Mouse (Mus musculus): ENCODE results near the gene Olfr1396. TPM values are rescaled to one million over a fixed set of nuclear protein-coding genes. Genes with fewer than 3 reads are reported as not detected.
"Not testable (repeated sequence)": the region's sequence is repeated elsewhere in the genome, so short reads cannot be mapped to it uniquely, and the experiment has no call there.

The Olfr1396 gene
- polyA plus RNA-seq, 1 experiment from 2014 or later, result not detected

DNA sequence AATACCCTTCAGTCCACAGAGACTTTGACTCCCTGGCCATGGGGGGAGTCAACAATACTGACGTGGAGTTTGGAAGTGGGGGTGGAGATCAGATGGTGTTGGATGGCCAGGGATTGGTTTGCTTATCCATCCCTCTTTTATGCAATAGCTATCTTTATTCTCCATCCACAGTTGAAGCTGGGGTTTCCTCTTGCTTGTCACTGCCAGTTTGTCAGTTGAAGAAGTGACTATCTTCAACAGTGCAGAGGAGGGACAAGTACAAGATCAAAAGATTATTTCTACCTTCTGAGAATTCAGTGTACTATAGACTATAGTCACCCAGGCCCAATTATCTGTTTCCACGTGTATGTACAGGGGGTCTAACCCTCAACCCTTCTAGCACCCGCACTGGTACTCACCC is 30.9 kb downstream of the Olfr1396 start:
- Histone ChIP-seq H3K4me1 (ENCODE audit: control insufficient read depth, insufficient read depth, low read depth, low read length) (no peaks in the 10 kb centered on the region), H3K9ac (ENCODE audit: low read depth, low read length) (no peak overlapping the region), H3K27me3 (replicated peaks; ENCODE audit: control insufficient read depth, insufficient read depth, low read length) (no peaks in the 10 kb centered on the region), H3K27ac (ENCODE audit: low read depth, low read length) (no peak overlapping the region), H3K4me3 (ENCODE audit: low read length) (no peak overlapping the region), H3K36me3 (ENCODE audit: control insufficient read depth, insufficient read depth, low read length) (no peaks in the 10 kb centered on the region), H3K9me3 (ENCODE audit: control insufficient read depth, low read length) (no peaks in the 10 kb centered on the region), H3K4me2 (ENCODE audit: low read length) (no peak overlapping the region)
- WGBS, result 87% methylated on average over 3 of the region's 3 CpGs
- ATAC-seq, result no peak

DNA sequence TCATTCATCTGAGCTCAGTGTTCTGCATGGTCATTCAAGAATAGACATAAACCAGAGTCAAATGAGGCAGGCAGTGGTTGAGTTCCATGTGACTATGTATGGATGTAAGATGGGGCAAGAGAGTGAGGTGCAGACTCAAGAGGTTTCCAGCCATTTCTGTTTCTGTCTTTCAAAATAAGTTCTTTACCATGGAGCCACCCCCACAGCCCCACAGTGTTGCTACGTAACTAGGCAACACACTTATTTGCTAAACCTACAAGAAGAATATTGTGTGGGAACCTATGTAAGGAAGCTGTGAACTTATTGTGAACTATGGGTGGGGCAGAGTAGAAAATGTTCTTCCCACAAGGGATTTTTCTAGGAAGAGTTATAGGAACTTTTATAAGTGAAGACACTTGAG is 31.5 kb downstream of the Olfr1396 start:
- no peaks in the 10 kb centered on the region for H3K27me3 ChIP-seq (replicated peaks; ENCODE audit: control insufficient read depth, insufficient read depth, low read length)
- no peaks in the 10 kb centered on the region for H3K9me3 ChIP-seq (ENCODE audit: control insufficient read depth, low read length)
- H3K9ac ChIP-seq (ENCODE audit: low read depth, low read length), result no peak overlapping the region
- H3K4me2 ChIP-seq (ENCODE audit: low read length), result no peak overlapping the region
- no peak overlapping the region for H3K27ac ChIP-seq (ENCODE audit: low read depth, low read length)
- no peak overlapping the region for H3K4me3 ChIP-seq (ENCODE audit: low read length)
- no peak for ATAC-seq
- H3K4me1 ChIP-seq (ENCODE audit: control insufficient read depth, insufficient read depth, low read depth, low read length), result no peaks in the 10 kb centered on the region
- 94% methylated on average over 1 of the region's 1 CpGs for WGBS
- no peaks in the 10 kb centered on the region for H3K36me3 ChIP-seq (ENCODE audit: control insufficient read depth, insufficient read depth, low read length)

DNA sequence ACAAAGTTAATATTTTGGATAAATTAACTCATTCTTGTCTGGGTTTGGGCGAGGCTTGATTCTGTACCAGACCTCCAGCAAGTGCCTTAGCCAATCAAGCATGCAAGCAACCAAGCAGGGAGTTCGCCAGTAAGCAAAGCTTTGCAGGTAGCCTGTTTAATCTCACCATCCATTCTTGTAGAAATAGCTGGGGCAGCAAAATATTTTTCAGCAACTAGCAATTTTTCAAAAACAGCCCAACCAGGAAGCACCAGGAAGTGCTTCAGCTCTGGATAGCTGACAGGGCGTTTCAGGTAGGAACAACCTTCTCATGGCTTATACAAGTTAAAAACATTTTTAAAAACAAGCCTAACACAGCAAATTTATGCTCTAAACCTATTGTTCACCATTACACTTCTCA is 32.8 kb downstream of the Olfr1396 start:
- Histone ChIP-seq H3K4me2 (ENCODE audit: low read length) (no peak overlapping the region), H3K27ac (ENCODE audit: low read depth, low read length) (no peak overlapping the region), H3K4me3 (ENCODE audit: low read length) (no peak overlapping the region), H3K4me1 (ENCODE audit: control insufficient read depth, insufficient read depth, low read depth, low read length) (no peaks in the 10 kb centered on the region), H3K9ac (ENCODE audit: low read depth, low read length) (no peak overlapping the region), H3K36me3 (ENCODE audit: control insufficient read depth, insufficient read depth, low read length) (no peaks in the 10 kb centered on the region), H3K27me3 (replicated peaks; ENCODE audit: control insufficient read depth, insufficient read depth, low read length) (no peaks in the 10 kb centered on the region), H3K9me3 (ENCODE audit: control insufficient read depth, low read length) (no peaks in the 10 kb centered on the region)
- no peak for ATAC-seq
- WGBS, result 69% methylated on average over 3 of the region's 3 CpGs

DNA sequence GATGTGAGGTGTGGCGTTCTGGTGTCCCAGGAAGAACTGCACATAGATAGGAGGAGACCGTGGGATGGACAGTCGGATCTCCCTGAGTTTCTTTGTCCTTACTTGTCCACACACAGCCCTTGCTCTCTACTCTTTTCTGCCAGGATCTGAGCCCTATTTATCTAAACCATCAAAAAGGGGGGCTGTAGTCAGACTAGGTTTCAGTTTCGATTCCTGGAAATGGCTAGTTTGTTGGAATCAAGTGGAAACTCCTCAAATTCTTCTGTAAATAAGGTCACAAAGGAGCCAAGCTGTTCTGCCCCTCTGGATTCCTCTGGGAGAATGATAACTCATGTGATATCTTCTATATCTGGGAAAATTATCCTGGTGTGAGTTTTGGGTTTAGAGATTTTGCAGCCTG is 33.3 kb downstream of the Olfr1396 start:
- Histone ChIP-seq H3K27me3 (replicated peaks; ENCODE audit: control insufficient read depth, insufficient read depth, low read length) (no peaks in the 10 kb centered on the region), H3K4me1 (ENCODE audit: control insufficient read depth, insufficient read depth, low read depth, low read length) (no peaks in the 10 kb centered on the region), H3K9ac (ENCODE audit: low read depth, low read length) (no peak overlapping the region), H3K36me3 (ENCODE audit: control insufficient read depth, insufficient read depth, low read length) (no peaks in the 10 kb centered on the region), H3K4me3 (ENCODE audit: low read length) (no peak overlapping the region), H3K4me2 (ENCODE audit: low read length) (no peak overlapping the region), H3K27ac (ENCODE audit: low read depth, low read length) (no peak overlapping the region), H3K9me3 (ENCODE audit: control insufficient read depth, low read length) (no peaks in the 10 kb centered on the region)
- no peak for ATAC-seq
- WGBS, result 85% methylated on average over 4 of the region's 4 CpGs

DNA sequence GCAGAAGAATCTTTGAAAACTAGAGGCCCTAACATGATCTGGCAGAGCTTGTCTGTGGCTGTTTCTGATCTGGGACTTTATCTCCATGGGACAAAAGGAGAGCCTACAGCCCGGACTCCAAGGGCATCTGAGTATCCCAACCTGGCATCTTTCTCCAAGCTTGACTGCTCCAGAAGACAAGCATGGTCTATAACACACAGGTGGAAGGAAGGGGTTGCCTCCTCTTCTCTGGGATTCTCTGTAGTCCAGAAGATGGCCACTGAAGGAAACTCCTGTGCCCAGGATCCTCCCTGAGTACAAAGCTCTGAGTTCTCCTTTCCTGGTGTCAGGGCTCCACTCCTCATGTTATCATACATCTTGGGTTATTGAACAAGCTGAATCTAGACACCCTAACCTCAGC is 34.0 kb downstream of the Olfr1396 start:
- Histone ChIP-seq H3K4me3 (ENCODE audit: low read length) (no peak overlapping the region), H3K4me2 (ENCODE audit: low read length) (no peak overlapping the region), H3K36me3 (ENCODE audit: control insufficient read depth, insufficient read depth, low read length) (no peaks in the 10 kb centered on the region), H3K9me3 (ENCODE audit: control insufficient read depth, low read length) (no peaks in the 10 kb centered on the region), H3K9ac (ENCODE audit: low read depth, low read length) (no peak overlapping the region), H3K27ac (ENCODE audit: low read depth, low read length) (no peak overlapping the region), H3K4me1 (ENCODE audit: control insufficient read depth, insufficient read depth, low read depth, low read length) (no peaks in the 10 kb centered on the region), H3K27me3 (replicated peaks; ENCODE audit: control insufficient read depth, insufficient read depth, low read length) (no peaks in the 10 kb centered on the region)
- 73% methylated on average over 1 of the region's 1 CpGs for WGBS
- no peak for ATAC-seq

DNA sequence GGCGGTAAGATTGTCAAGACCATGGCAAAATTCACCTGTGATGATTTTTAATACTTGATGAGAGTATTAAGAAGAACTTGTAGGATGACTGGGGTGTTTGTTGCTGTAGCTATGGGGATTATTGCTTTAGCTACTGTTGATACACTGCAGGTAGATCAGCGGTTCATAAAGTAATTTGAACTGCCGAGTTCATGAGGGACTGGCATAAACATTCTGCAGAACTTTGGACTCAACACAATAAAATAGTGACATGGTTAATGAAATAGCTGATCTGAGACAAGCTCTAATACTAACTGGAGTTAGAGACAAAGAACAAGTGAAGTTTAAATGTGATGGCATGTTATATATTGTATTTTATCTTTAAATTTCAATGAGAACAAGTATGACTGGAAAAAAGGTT is 36.0 kb downstream of the Olfr1396 start:
- WGBS, result 95% methylated on average over 3 of the region's 3 CpGs
- H3K36me3 ChIP-seq (ENCODE audit: control insufficient read depth, insufficient read depth, low read length), result no peaks in the 10 kb centered on the region
- H3K27ac ChIP-seq (ENCODE audit: low read depth, low read length), result no peak overlapping the region
- H3K4me2 ChIP-seq (ENCODE audit: low read length), result no peak overlapping the region
- no peak for ATAC-seq
- H3K27me3 ChIP-seq (replicated peaks; ENCODE audit: control insufficient read depth, insufficient read depth, low read length), result no peaks in the 10 kb centered on the region
- H3K4me3 ChIP-seq (ENCODE audit: low read length), result no peak overlapping the region
- no peak overlapping the region for H3K9ac ChIP-seq (ENCODE audit: low read depth, low read length)
- no peaks in the 10 kb centered on the region for H3K4me1 ChIP-seq (ENCODE audit: control insufficient read depth, insufficient read depth, low read depth, low read length)
- H3K9me3 ChIP-seq (ENCODE audit: control insufficient read depth, low read length), result no peaks in the 10 kb centered on the region

DNA sequence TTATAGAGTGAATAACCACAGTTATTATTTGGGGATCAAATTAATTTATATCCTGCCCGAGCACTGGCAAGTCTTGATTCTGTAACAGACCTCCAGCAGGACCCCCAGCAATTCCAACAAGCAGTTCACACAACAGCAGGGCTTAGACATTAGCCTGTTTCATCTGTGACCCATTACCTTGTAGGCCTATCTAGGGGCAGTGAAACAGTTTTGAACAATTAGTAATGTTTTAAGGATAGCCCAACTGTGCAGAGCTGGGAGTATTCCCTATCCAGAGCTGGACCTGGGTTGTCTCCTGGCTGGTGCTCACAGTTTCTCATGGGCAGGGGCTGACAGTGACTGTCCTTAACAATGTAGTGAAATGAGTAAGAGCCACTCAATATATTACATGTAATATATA is 37.7 kb downstream of the Olfr1396 start:
- Histone ChIP-seq H3K9me3 (ENCODE audit: control insufficient read depth, low read length) (no peaks in the 10 kb centered on the region), H3K27me3 (replicated peaks; ENCODE audit: control insufficient read depth, insufficient read depth, low read length) (no peaks in the 10 kb centered on the region), H3K4me3 (ENCODE audit: low read length) (no peak overlapping the region), H3K4me2 (ENCODE audit: low read length) (no peak overlapping the region), H3K27ac (ENCODE audit: low read depth, low read length) (no peak overlapping the region), H3K9ac (ENCODE audit: low read depth, low read length) (no peak overlapping the region), H3K4me1 (ENCODE audit: control insufficient read depth, insufficient read depth, low read depth, low read length) (no peaks in the 10 kb centered on the region), H3K36me3 (ENCODE audit: control insufficient read depth, insufficient read depth, low read length) (no peaks in the 10 kb centered on the region)
- no peak for ATAC-seq
- WGBS, result 88% methylated on average over 1 of the region's 1 CpGs

DNA sequence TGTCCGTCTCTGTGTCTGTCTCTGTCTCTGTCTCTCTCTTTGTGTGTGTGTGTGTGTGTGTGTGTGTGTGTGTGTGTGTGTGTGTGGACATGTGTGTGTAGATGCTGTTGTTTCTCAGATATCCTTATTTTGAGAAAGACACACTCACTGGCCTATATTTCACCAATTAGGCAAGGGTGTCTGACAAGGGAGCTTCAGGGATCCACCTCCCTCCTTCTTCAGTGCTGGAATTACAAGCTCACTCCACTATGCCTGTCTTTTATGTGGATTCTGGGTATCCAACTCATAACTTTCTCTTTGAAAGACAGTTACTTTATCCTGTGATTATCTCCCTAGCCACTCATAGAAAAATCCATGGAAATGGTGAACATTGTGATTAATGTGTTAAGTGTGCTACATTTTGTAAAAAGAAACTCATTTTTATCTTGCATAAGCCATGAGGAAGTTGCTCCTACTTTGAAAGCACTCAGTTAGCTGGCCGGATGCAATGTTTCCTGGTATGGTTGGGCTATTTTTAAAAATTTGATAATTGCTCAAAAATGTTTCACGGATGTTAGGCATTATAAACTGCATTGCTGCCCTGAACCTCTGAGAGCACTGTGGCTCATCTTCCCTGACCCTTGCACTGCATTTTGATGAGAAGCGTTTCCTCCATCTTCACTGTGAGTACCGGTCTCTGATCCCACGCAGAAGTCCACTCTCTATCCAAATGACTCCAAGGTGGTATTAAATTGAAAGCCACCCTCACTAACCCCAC is 38.5 kb downstream of the Olfr1396 start, which contains the start of gene Ifi47:
TSS of gene Ifi47 (plus strand) at position 587 of the 757 bp plus-strand sequence.
- H3K9ac ChIP-seq (ENCODE audit: low read depth, low read length); ATAC-seq; H3K4me3 ChIP-seq (ENCODE audit: low read length); H3K27ac ChIP-seq (ENCODE audit: low read depth, low read length); H3K36me3 ChIP-seq (ENCODE audit: control insufficient read depth, insufficient read depth, low read length); H3K9me3 ChIP-seq (ENCODE audit: control insufficient read depth, low read length); H3K4me1 ChIP-seq (ENCODE audit: control insufficient read depth, insufficient read depth, low read depth, low read length); H3K27me3 ChIP-seq (replicated peaks; ENCODE audit: control insufficient read depth, insufficient read depth, low read length); H3K4me2 ChIP-seq (ENCODE audit: low read length): not testable (repeated sequence)
- 80% methylated on average over 6 of the region's 6 CpGs for WGBS

DNA sequence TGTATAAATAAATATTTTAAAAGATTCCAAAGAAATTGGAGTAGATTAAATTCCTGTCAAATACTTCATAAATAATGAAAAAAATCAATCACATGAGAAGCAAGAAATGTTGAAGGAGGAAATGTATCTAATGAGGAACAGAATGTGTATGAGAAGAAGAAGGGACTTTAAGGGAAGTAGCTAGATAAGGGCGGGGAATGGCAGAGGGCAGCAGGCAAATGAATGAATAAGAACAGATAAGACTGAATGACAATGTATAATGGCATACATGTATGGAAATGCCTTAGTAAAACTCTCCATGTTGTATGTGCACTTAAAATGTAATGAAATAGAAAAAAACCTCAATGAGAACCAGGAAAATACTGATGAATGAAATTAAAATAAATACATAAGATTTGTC is 46.3 kb downstream of the Olfr1396 start:
- Histone ChIP-seq H3K9me3 (ENCODE audit: control insufficient read depth, low read length) (no peaks in the 10 kb centered on the region), H3K27me3 (replicated peaks; ENCODE audit: control insufficient read depth, insufficient read depth, low read length) (no peaks in the 10 kb centered on the region), H3K4me1 (ENCODE audit: control insufficient read depth, insufficient read depth, low read depth, low read length) (no peaks in the 10 kb centered on the region), H3K27ac (ENCODE audit: low read depth, low read length) (no peak overlapping the region), H3K36me3 (ENCODE audit: control insufficient read depth, insufficient read depth, low read length) (no peaks in the 10 kb centered on the region), H3K9ac (ENCODE audit: low read depth, low read length) (no peak overlapping the region), H3K4me3 (ENCODE audit: low read length) (no peak overlapping the region), H3K4me2 (ENCODE audit: low read length) (no peak overlapping the region)
- no peak for ATAC-seq
- 90% methylated on average over 1 of the region's 1 CpGs for WGBS
